Mouse (Mus musculus): ENCODE data around the gene Sh3bgrl2. TPM values are rescaled to one million over a fixed set of nuclear protein-coding genes. Genes with fewer than 3 reads are reported as not detected.

Gene Sh3bgrl2
- 0.21 to 0.66 TPM (median 0.29 TPM) in 4 replicates for total RNA-seq (2023)

GRCm38 (mm10) chr9:83547830-83548689 lies at the start of gene Sh3bgrl2:
Gene Sh3bgrl2 (plus strand): TSS chr9:83548327.

Other genes starting within 250 kb of the Sh3bgrl2 start
- gene Lca5, start 107.2 kb upstream of the Sh3bgrl2 start, total RNA-seq (2023): 6.1 to 12.5 TPM (median 7.6 TPM) in 4 replicates

Measured in B cell, adult 62 days (primary cell).